Mouse (Mus musculus): ENCODE results near the gene Prickle4.

- TF ChIP-seq CTCF (IDR thresholded peaks at IDR 0.05; ENCODE audit: low read depth) (no peak), EP300 (IDR thresholded peaks at IDR 0.05; ENCODE audit: low read depth) (no peak)
These were observed 4.6 kb downstream of the Prickle4 start for GRCm38 (mm10) chr17:47689894-47690293.
